Mouse (Mus musculus): ENCODE data around the gene Lad1. TPM values are rescaled to one million over a fixed set of nuclear protein-coding genes. Genes with fewer than 3 reads are reported as not detected.

The Lad1 gene
- polyA plus RNA-seq, 1 experiment from 2014 or later, result 0.65 TPM

DNA sequence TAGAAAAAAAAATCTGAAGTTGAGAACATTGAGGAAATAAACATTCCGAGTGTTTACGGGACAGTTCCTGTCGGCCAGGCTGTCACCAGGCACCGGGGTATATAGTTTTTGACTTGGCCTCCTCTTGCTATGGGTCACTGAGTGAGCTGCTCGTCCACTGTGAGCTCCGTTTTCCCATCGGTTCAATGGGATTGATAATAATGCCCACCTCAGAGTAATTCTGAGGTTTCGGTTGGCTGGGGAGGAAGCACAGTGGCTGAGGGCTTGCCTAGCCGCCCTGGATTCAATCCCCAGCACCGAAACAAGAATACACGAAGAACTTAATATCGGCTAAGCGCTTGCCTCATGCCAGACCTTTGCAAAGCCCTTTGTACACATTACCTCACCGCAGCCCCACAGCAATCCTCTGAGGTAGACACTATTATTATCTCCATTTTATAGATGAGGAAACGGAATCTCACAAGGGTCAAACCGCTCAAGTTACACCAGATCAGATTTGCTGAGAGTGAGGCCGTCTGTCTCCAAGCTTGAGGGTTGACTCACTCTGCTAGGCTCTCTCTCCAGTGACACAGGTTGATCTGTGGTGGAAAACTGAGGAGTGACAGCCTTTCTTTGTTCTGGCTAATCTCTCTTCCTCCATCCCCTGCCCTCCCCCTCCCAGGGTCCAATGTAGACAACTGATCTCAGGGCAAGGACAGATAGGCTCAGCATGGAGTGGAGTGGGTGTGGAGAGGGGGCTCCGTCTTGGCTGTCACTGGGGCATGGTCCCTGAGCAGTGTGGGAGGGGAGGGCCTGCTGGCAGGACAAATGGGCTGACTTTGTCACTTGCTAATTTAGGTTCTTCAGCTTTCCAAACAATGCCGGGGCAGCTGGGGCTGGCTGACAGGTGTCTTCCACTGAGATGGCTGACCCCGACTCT lies 23.9 kb upstream of the Lad1 start:
- ATAC-seq (replicated peaks; ENCODE audit: low FRiP score) (no peak), DNase-seq (ENCODE audit: low spot score) (no peak)
- no peak overlapping the region for H3K9ac ChIP-seq (ENCODE audit: low read length)
- H3K4me1 ChIP-seq (replicated peaks; ENCODE audit: control insufficient read depth, insufficient read depth, low read length), result peaks cover 3% of the 10 kb centered on the region; the same call in 1 of the 2 replicates
- 42% methylated on average over 20 of the region's 20 CpGs for WGBS
- H3K27me3 ChIP-seq (ENCODE audit: control insufficient read depth, insufficient read depth, low read length), result 0 out of 2 replicates have a peak, but pooled peaks cover 3% of the 10 kb centered on the region
- H3K9me3 ChIP-seq (ENCODE audit: control insufficient read depth, low read length), result no peaks in the 10 kb centered on the region
- no peak overlapping the region for H3K4me3 ChIP-seq (ENCODE audit: low read depth, low read length)
- no peak overlapping the region; the same call in 1 of the 2 replicates for H3K4me2 ChIP-seq (ENCODE audit: low read depth, low read length, severe bottlenecking)
- H3K36me3 ChIP-seq (ENCODE audit: control insufficient read depth, insufficient read depth, low read length), result no peaks in the 10 kb centered on the region
- H3K27ac ChIP-seq (ENCODE audit: low read depth, low read length), result no peak overlapping the region

DNA sequence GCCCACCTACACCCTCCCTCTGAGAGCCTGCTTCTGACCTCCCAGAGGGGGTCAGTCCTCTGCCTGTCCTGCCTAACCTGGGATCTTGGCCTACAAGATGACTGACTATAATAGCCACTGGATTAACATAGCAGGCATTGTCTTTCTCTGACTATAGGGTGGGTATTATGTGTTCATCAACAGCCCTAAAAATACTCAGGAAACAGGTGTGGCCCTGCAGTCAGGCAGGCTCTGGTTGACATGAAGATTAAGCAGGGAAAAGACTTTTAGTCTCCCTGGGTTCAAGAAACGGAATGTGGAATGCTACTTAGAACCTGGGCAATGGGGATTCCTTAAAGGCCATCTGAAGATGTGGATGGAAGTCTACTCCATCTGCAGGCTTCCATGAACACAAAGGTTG lies 19.9 kb upstream of the Lad1 start:
- Histone ChIP-seq H3K9ac (ENCODE audit: low read length) (no peak overlapping the region), H3K4me1 (replicated peaks; ENCODE audit: control insufficient read depth, insufficient read depth, low read length) (no peaks in the 10 kb centered on the region; the same call in 1 of the 2 replicates), H3K27me3 (ENCODE audit: control insufficient read depth, insufficient read depth, low read length) (0 out of 2 replicates have a peak, but pooled peaks cover 2% of the 10 kb centered on the region), H3K9me3 (ENCODE audit: control insufficient read depth, low read length) (no peaks in the 10 kb centered on the region), H3K36me3 (ENCODE audit: control insufficient read depth, insufficient read depth, low read length) (no peaks in the 10 kb centered on the region), H3K4me2 (ENCODE audit: low read depth, low read length, severe bottlenecking) (no peak overlapping the region), H3K4me3 (ENCODE audit: low read depth, low read length) (no peak overlapping the region), H3K27ac (ENCODE audit: low read depth, low read length) (no peak overlapping the region)
- ATAC-seq (replicated peaks; ENCODE audit: low FRiP score) (no peak), DNase-seq (ENCODE audit: low spot score) (no peak)
- 87% methylated on average over 1 of the region's 1 CpGs for WGBS

DNA sequence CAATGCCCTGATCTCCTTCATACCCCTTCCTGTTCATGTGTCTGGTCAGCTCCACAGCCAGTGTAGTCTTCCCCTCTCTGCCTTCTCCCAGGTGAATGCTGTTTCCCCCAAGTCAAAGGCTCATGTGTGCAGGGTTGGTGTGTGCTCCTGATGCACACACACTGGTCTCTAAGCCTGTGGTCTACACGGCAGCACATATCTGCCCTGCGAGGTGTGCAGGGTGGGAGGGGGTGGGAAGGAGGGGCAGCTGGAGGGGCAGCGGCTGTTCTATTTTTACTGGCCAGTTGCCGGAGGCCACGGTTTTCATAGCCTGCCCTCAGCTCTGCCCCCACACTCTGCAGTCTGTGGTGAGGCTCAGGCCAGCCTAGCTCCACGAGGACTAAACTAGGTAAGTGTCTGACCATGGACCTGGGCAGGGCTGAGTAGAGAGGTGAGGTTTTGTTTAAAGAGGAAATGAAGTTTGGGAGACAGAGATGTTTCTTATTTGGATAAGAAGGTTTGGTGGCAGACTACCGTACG lies 19.2 kb upstream of the Lad1 start:
- Histone ChIP-seq H3K36me3 (ENCODE audit: control insufficient read depth, insufficient read depth, low read length) (no peaks in the 10 kb centered on the region), H3K27me3 (ENCODE audit: control insufficient read depth, insufficient read depth, low read length) (no peaks in the 10 kb centered on the region), H3K4me3 (ENCODE audit: low read depth, low read length) (no peak overlapping the region), H3K27ac (ENCODE audit: low read depth, low read length) (no peak overlapping the region), H3K9me3 (ENCODE audit: control insufficient read depth, low read length) (no peaks in the 10 kb centered on the region), H3K9ac (ENCODE audit: low read length) (no peak overlapping the region), H3K4me2 (ENCODE audit: low read depth, low read length, severe bottlenecking) (no peak overlapping the region), H3K4me1 (replicated peaks; ENCODE audit: control insufficient read depth, insufficient read depth, low read length) (no peaks in the 10 kb centered on the region)
- 78% methylated on average over 8 of the region's 8 CpGs for WGBS
- no peak for DNase-seq (ENCODE audit: low spot score)
- no peak for ATAC-seq (replicated peaks; ENCODE audit: low FRiP score)

DNA sequence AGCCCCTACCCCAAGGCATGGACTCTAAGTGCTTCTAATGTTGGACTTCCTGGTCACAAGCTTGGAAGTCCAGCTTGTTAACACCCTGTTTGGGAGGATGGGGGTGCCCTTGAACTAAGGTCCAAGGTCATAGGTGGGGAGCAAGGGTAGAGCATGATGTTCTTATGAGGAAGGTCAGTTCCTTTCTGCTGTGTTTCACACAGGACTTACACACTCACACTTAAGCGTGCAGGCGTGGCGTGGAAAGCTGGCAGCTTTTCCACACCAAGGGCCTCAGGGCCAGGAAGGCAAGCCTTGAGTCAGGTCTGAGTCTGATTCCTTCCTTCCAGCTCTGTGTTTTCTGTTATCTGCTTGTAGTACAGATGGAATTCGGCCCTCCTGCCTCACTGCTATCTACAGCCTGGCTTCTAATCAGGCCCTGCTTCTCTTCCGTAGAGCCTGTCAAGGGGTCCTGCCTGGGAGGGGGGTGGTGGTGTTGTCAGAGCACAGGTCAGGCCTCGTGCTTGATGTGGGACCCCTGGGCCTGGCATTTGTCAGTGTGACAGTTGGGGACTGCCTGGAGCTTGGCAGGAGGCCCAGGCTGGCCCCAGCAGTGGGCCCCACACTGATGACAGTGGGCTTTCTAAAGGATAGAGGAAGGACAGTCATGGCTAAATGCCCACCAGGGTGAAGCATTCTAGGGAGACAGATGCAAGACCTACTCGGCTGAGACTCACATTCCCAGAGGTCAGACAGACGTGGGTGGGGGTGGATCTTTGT lies 18.0 kb upstream of the Lad1 start:
- 70% methylated on average over 8 of the region's 8 CpGs for WGBS
- H3K9me3 ChIP-seq (ENCODE audit: control insufficient read depth, low read length), result no peaks in the 10 kb centered on the region

DNA sequence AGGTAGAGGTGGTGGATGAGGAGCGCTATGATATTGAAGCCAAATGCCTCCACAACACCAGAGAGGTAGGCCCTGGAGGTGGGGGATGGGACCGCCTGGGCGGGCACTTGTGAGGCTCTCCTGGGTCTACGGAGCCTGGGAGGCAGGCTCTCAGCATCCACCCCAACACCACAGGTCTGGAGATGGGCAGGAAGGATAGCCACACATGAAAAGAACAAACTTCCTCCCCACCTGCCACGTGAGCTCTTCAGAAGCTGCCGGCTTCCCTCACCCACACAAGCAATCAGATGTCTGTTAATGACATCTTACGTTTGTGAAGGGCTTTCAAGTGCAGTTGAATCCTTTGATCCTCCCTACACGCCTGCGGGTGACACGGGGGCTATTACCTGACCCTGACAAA lies 10.9 kb upstream of the Lad1 start:
- no peak for DNase-seq (ENCODE audit: low spot score)
- no peak overlapping the region for H3K4me3 ChIP-seq (ENCODE audit: low read depth, low read length)
- ATAC-seq (replicated peaks; ENCODE audit: low FRiP score), result no peak
- H3K4me2 ChIP-seq (ENCODE audit: low read depth, low read length, severe bottlenecking), result no peak overlapping the region
- no peaks in the 10 kb centered on the region for H3K4me1 ChIP-seq (replicated peaks; ENCODE audit: control insufficient read depth, insufficient read depth, low read length)
- no peak overlapping the region for H3K9ac ChIP-seq (ENCODE audit: low read length)
- no peaks in the 10 kb centered on the region for H3K36me3 ChIP-seq (ENCODE audit: control insufficient read depth, insufficient read depth, low read length)
- H3K27ac ChIP-seq (ENCODE audit: low read depth, low read length), result no peak overlapping the region
- WGBS, result 63% methylated on average over 10 of the region's 10 CpGs
- H3K9me3 ChIP-seq (ENCODE audit: control insufficient read depth, low read length), result no peaks in the 10 kb centered on the region
- H3K27me3 ChIP-seq (ENCODE audit: control insufficient read depth, insufficient read depth, low read length), result no peaks in the 10 kb centered on the region

More for the DNA sequence above, 18.0 kb upstream of the Lad1 start:
- Histone ChIP-seq H3K27me3 (ENCODE audit: control insufficient read depth, insufficient read depth, low read length) (no peaks in the 10 kb centered on the region), H3K4me3 (ENCODE audit: low read depth, low read length) (no peak overlapping the region), H3K4me1 (replicated peaks; ENCODE audit: control insufficient read depth, insufficient read depth, low read length) (no peaks in the 10 kb centered on the region), H3K27ac (ENCODE audit: low read depth, low read length) (no peak overlapping the region), H3K9ac (ENCODE audit: low read length) (no peak overlapping the region), H3K36me3 (ENCODE audit: control insufficient read depth, insufficient read depth, low read length) (no peaks in the 10 kb centered on the region), H3K4me2 (ENCODE audit: low read depth, low read length, severe bottlenecking) (no peak overlapping the region)
- DNase-seq (ENCODE audit: low spot score) (no peak), ATAC-seq (replicated peaks; ENCODE audit: low FRiP score) (no peak)

DNA sequence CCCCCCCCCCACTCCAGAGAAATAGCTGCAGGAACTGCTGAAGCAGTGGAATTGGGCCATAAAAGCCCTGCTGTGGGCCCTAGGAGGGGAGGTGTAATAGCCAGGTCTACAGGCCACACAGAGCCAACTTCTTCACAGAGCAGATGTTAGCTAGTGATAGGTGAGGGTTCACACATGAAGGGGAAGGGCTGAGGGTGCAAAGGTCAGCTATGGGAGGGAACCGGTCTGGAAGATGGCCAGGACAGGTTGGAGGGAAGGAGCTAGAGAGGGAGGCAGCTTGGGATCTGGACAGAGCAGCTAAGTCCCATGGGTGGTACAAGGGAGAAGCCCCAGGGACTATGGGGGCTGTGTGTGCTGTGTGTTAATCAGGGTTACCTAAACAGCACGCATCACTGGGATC lies 8.2 kb upstream of the Lad1 start:
- 92% methylated on average over 2 of the region's 2 CpGs for WGBS
- no peak for ATAC-seq (replicated peaks; ENCODE audit: low FRiP score)
- Histone ChIP-seq H3K9me3 (ENCODE audit: control insufficient read depth, low read length) (no peaks in the 10 kb centered on the region), H3K27me3 (ENCODE audit: control insufficient read depth, insufficient read depth, low read length) (no peaks in the 10 kb centered on the region), H3K9ac (ENCODE audit: low read length) (no peak overlapping the region), H3K4me2 (ENCODE audit: low read depth, low read length, severe bottlenecking) (no peak overlapping the region), H3K4me1 (replicated peaks; ENCODE audit: control insufficient read depth, insufficient read depth, low read length) (no peaks in the 10 kb centered on the region), H3K27ac (ENCODE audit: low read depth, low read length) (no peak overlapping the region), H3K36me3 (ENCODE audit: control insufficient read depth, insufficient read depth, low read length) (no peaks in the 10 kb centered on the region), H3K4me3 (ENCODE audit: low read depth, low read length) (no peak overlapping the region)
- no peak for DNase-seq (ENCODE audit: low spot score)

DNA sequence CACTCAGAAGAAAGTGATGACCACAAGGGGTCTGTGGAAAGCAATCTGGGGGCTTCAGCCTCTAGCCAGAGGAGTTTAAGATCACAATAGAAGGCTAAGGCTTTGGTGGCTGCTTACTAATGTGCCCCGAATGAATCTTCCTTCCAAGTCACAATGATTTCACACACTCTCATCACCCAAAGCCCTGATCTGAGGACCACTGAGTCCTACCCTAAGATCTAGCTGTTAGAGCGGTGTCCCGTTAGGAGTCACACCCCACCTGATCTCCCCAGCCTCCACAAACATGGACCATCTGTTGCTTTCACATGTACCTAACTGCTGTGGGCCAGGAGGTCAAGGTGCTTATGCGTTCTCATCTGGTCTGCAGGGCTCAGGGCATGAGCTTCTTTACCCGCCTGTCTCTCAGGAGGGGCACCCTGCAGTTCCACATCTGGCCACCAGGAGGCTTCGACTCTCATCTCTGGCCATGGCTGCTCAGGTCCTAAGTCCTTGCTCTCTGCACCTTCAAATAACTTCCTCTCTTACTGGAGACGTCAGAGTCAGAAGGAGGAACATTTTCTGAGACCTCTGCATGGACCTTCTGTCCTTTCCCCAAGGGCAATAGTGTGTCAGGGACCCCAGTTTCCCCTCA lies 7.3 kb upstream of the Lad1 start:
- Histone ChIP-seq H3K36me3 (ENCODE audit: control insufficient read depth, insufficient read depth, low read length) (no peaks in the 10 kb centered on the region), H3K27me3 (ENCODE audit: control insufficient read depth, insufficient read depth, low read length) (peaks cover under 1% of the 10 kb centered on the region; the same call in 1 of the 2 replicates), H3K9me3 (ENCODE audit: control insufficient read depth, low read length) (no peaks in the 10 kb centered on the region), H3K9ac (ENCODE audit: low read length) (no peak overlapping the region), H3K27ac (ENCODE audit: low read depth, low read length) (no peak overlapping the region), H3K4me3 (ENCODE audit: low read depth, low read length) (no peak overlapping the region), H3K4me1 (replicated peaks; ENCODE audit: control insufficient read depth, insufficient read depth, low read length) (no peaks in the 10 kb centered on the region), H3K4me2 (ENCODE audit: low read depth, low read length, severe bottlenecking) (no peak overlapping the region)
- WGBS, result 36% methylated on average over 7 of the region's 7 CpGs
- DNase-seq (ENCODE audit: low spot score) (peak; percentile 89), ATAC-seq (replicated peaks; ENCODE audit: low FRiP score) (0 out of 2 replicates have a peak, but pooled peaks have one; percentile 42)

DNA sequence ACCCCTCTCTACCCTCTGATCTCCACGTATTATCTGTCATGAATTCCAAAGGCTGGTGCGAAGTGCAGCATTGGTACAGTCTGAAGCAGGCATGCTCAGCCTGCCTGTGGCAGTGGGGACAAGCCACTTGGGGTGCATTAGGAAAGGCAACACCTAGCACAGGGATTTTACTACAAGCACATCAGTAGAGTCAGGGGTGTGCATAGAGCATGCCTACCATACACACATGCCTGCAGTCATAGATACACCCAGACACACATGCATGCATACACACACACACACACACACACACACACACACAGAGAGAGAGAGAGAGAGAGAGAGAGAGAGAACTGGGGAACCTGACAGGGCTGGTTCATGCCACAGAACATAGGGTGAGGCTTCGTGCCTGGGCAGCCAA lies 6.2 kb upstream of the Lad1 start:
- no peak overlapping the region for H3K27ac ChIP-seq (ENCODE audit: low read depth, low read length)
- peaks cover 9% of the 10 kb centered on the region for H3K27me3 ChIP-seq (ENCODE audit: control insufficient read depth, insufficient read depth, low read length)
- ATAC-seq (replicated peaks; ENCODE audit: low FRiP score) (no peak), DNase-seq (ENCODE audit: low spot score) (no peak)
- H3K9ac ChIP-seq (ENCODE audit: low read length), result no peak overlapping the region
- H3K4me2 ChIP-seq (ENCODE audit: low read depth, low read length, severe bottlenecking), result no peak overlapping the region
- H3K36me3 ChIP-seq (ENCODE audit: control insufficient read depth, insufficient read depth, low read length), result no peaks in the 10 kb centered on the region
- 93% methylated on average over 3 of the region's 3 CpGs for WGBS
- no peaks in the 10 kb centered on the region for H3K4me1 ChIP-seq (replicated peaks; ENCODE audit: control insufficient read depth, insufficient read depth, low read length)
- no peak overlapping the region for H3K4me3 ChIP-seq (ENCODE audit: low read depth, low read length)
- no peaks in the 10 kb centered on the region for H3K9me3 ChIP-seq (ENCODE audit: control insufficient read depth, low read length)

Measured in forebrain, embryonic 11.5 days (tissue).